Mouse (Mus musculus): Measurements from ENCODE around the gene Marc1. TPM values are rescaled to one million over a fixed set of nuclear protein-coding genes. Genes with fewer than 3 reads are reported as not detected.

Marc1 gene
- polyA plus RNA-seq, 1 experiment from 2014 or later = 0.31 TPM

DNA sequence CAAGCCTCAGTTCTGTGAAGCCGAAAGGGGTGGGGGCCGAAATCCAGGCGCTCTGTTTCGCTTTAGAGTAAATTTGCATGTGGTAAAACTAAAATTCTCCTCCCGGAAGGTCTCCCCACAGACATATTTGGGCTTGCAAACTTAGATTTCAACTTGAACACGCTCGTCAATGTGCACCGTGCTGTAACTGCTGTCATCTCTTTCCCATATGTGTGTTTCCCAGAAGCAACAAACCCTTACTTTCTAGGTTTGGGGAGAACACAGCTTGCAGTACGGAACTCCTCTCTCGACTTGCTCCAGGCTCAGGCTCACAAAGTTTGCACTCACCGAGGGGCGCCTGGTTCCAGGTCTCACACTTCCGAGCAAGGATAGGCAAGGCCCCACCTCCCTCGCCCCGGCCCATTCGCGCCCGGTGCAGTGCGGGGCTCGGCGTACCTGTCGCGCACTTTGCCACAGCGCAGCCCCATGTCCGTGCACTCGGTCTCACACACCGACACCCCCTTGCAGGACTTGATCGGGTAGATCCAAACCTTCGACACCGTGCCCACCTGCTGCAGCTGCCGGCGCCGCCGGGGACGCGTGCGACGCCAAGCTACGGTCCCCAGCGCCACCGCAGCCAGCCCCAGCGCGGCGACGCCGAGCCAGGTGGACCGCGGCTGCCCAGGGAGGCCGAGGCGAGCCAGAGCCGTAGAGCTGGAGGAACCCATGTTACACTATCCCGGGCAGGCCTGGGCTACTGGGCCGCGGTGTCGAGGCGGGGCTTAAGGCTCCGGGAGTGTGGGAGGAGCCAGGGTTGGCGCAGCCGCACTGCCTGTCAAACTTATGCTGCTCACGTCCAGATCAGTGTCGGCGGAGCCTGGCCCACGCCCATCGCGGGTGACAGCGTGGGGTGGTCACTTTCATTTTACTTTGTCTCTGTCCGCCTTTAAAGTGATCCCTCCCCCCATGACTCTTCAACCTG lies 34.3 kb upstream of the Marc1 start:
- Histone ChIP-seq H3K9me3 (no peaks in the 10 kb centered on the region), H3K4me2 (peak overlapping the region; percentile 73), H3K27ac (replicated peaks) (peak overlapping the region; percentile 73), H3K36me3 (peaks cover under 1% of the 10 kb centered on the region; the same call in 1 of the 2 replicates), H3K4me1 (replicated peaks) (peaks cover 28% of the 10 kb centered on the region), H3K27me3 (0 out of 2 replicates have a peak, but pooled peaks cover 2% of the 10 kb centered on the region), H3K4me3 (peak overlapping the region; percentile 78), H3K9ac (peak overlapping the region; percentile 76)
- under 1% methylated on average over 67 of the region's 67 CpGs for WGBS
- peak; percentile 97 for ATAC-seq (ENCODE audit: low FRiP score, low read depth)

DNA sequence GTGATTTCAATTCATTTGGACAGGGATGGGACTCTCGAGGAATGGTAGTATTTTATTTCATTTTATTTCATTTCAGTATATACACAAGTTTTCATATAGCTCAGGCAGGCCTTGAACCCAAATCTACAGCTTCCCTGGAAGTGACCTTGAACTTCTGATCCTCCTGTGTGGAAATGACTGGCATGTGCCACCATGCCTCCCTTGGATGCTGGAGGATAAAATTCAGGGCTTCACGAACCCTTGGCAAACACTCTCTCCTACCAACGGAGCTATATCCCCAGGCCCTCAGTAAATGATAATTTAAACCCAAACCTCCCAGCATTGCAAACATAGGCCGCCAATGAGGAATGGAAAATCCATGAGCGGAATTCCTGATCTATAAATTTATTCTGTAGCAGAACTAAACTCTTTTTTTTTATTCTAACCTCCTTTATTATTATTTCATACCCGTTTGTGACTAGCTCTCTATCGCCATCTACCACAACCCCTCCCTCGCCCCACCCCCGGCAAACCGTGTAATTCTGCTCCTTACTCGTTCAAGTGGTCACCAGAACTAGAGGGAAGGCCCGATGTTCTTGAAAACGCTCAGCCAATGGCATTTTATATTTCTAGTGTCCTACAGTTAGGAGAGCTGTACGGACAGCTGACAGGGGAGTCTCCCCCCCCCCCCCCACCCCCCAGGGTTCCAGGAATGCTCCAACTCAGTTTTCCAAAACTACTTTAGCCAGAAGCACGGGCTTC lies 33.4 kb upstream of the Marc1 start:
- peak overlapping the region; percentile 73 for H3K4me2 ChIP-seq
- no peaks in the 10 kb centered on the region for H3K9me3 ChIP-seq
- peaks cover 28% of the 10 kb centered on the region for H3K4me1 ChIP-seq (replicated peaks)
- 0 out of 2 replicates have a peak, but pooled peaks cover 2% of the 10 kb centered on the region for H3K27me3 ChIP-seq
- 0 out of 2 replicates have a peak overlapping the region, but pooled peaks have one; percentile 73 for H3K27ac ChIP-seq (replicated peaks)
- H3K4me3 ChIP-seq = peak overlapping the region; percentile 78
- peak overlapping the region; percentile 76; the same call in 1 of the 2 replicates for H3K9ac ChIP-seq
- WGBS = 18% methylated on average over 15 of the region's 15 CpGs
- no peak for ATAC-seq (ENCODE audit: low FRiP score, low read depth)
- peaks cover 4% of the 10 kb centered on the region; the same call in 1 of the 2 replicates for H3K36me3 ChIP-seq

- ATAC-seq (ENCODE audit: low FRiP score, low read depth) = no peak
- Histone ChIP-seq H3K4me3 (no peak overlapping the region), H3K4me2 (no peak overlapping the region), H3K36me3 (peaks cover 13% of the 10 kb centered on the region), H3K27ac (replicated peaks) (no peak overlapping the region), H3K27me3 (no peaks in the 10 kb centered on the region), H3K9me3 (no peaks in the 10 kb centered on the region), H3K9ac (no peak overlapping the region), H3K4me1 (replicated peaks) (0 out of 2 replicates have a peak, but pooled peaks cover 4% of the 10 kb centered on the region)
- 93% methylated on average over 4 of the region's 4 CpGs for WGBS
Measured at GRCm38 (mm10) chr1:184837649-184838048, 26.5 kb upstream of the Marc1 start.

DNA sequence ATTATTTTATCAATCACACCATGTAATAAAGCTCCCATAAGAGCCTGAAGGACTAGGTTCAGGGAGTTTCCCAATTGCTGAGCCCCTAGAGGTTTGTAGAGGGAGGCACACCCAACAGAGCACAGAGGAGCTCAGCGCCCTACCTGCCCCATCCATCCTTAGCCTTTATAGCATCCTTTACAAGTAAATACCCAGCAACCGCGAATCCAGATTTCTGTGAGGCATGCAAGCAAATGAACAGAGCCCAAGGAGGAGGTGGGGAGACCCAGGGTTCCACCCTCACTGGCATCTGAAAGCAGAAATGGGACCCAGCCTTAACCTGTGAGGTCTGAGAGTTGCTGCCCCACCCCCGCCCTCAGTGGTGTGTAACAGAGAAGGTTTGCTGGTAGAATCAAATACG lies 25.2 kb upstream of the Marc1 start:
- no peaks in the 10 kb centered on the region for H3K4me1 ChIP-seq (replicated peaks)
- no peak for ATAC-seq (ENCODE audit: low FRiP score, low read depth)
- H3K9me3 ChIP-seq = no peaks in the 10 kb centered on the region
- H3K27me3 ChIP-seq = no peaks in the 10 kb centered on the region
- H3K4me2 ChIP-seq = no peak overlapping the region
- H3K27ac ChIP-seq (replicated peaks) = no peak overlapping the region
- WGBS = 77% methylated on average over 5 of the region's 5 CpGs
- H3K9ac ChIP-seq = no peak overlapping the region
- H3K4me3 ChIP-seq = no peak overlapping the region
- H3K36me3 ChIP-seq = peaks cover 25% of the 10 kb centered on the region

GRCm38 (mm10) chr1:184833499-184833898 lies 22.4 kb upstream of the Marc1 start:
- Histone ChIP-seq H3K4me3 (no peak overlapping the region), H3K4me1 (replicated peaks) (no peaks in the 10 kb centered on the region), H3K9ac (no peak overlapping the region), H3K9me3 (no peaks in the 10 kb centered on the region), H3K27me3 (no peaks in the 10 kb centered on the region), H3K36me3 (peaks cover 34% of the 10 kb centered on the region), H3K27ac (replicated peaks) (no peak overlapping the region), H3K4me2 (no peak overlapping the region)
- ATAC-seq (ENCODE audit: low FRiP score, low read depth) = no peak
- WGBS = 96% methylated on average over 7 of the region's 7 CpGs

DNA sequence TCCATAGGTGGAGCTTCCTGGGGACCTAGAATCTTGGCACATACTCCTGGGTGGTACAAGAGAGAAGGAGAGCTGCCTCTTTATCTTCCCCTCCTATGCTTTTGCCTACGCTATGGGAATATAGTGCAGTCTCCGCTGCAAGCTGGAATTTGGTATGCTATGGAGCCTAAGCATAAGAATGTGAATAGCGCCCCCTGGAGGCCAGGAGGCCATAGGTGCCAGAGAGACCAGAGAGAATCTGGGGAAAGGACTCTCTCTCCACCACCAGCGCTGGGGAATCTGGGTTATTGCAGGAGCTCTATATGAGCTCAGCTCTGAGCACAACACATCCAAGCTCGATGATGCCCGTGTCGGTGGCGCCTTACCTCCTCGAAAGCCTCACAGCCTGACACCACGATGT lies 21.1 kb upstream of the Marc1 start:
- Histone ChIP-seq H3K4me1 (replicated peaks) (peaks cover 5% of the 10 kb centered on the region), H3K9ac (no peak overlapping the region), H3K36me3 (peaks cover 34% of the 10 kb centered on the region), H3K4me2 (no peak overlapping the region), H3K27ac (replicated peaks) (no peak overlapping the region), H3K4me3 (no peak overlapping the region), H3K27me3 (no peaks in the 10 kb centered on the region), H3K9me3 (no peaks in the 10 kb centered on the region)
- 78% methylated on average over 10 of the region's 10 CpGs for WGBS
- no peak for ATAC-seq (ENCODE audit: low FRiP score, low read depth)

- no peak for ATAC-seq (ENCODE audit: low FRiP score, low read depth)
- H3K36me3 ChIP-seq = peaks cover 34% of the 10 kb centered on the region
- H3K9ac ChIP-seq = no peak overlapping the region
- 91% methylated on average over 8 of the region's 8 CpGs for WGBS
- H3K4me1 ChIP-seq (replicated peaks) = peaks cover 15% of the 10 kb centered on the region
- H3K4me3 ChIP-seq = no peak overlapping the region
- H3K4me2 ChIP-seq = no peak overlapping the region
- no peaks in the 10 kb centered on the region for H3K9me3 ChIP-seq
- no peaks in the 10 kb centered on the region for H3K27me3 ChIP-seq
- H3K27ac ChIP-seq (replicated peaks) = no peak overlapping the region
Measured at GRCm38 (mm10) chr1:184829897-184830296, 18.8 kb upstream of the Marc1 start.

DNA sequence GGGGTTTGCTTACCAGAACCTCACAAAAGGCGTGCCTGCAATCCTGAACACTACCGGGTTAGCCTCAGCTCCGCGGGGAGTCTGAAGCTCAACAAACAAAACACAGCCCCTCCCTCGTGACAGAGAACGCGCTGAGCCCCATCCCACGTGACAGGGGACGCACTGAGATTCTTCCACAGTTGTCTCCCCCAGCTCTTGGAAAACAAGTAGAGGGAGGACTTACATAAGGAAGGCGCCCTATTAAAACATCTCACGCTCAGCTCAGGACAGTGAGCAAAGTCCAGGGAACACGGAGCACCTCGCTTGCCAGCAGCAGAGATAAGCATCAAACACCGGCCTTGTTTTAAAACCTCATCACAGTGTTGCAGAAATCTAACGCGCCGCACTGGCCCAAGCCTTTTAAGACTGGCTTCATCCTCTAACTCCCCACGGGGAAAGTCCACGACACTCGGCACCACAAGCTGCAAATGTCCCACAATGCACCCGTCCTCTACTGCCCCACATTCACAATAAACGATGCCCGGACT lies 16.1 kb upstream of the Marc1 start:
- Histone ChIP-seq H3K27me3 (no peaks in the 10 kb centered on the region), H3K36me3 (peaks cover 21% of the 10 kb centered on the region), H3K9ac (no peak overlapping the region), H3K4me2 (peak overlapping the region; percentile 46), H3K4me3 (peak overlapping the region; percentile 20), H3K4me1 (replicated peaks) (peaks cover 22% of the 10 kb centered on the region), H3K27ac (replicated peaks) (no peak overlapping the region), H3K9me3 (no peaks in the 10 kb centered on the region)
- WGBS = 26% methylated on average over 23 of the region's 23 CpGs
- no peak for ATAC-seq (ENCODE audit: low FRiP score, low read depth)

- Histone ChIP-seq H3K27ac (replicated peaks) (no peak overlapping the region), H3K27me3 (no peaks in the 10 kb centered on the region), H3K4me3 (no peak overlapping the region), H3K4me1 (replicated peaks) (peaks cover 22% of the 10 kb centered on the region), H3K9ac (no peak overlapping the region), H3K36me3 (peaks cover under 1% of the 10 kb centered on the region; the same call in 1 of the 2 replicates), H3K4me2 (peak overlapping the region; percentile 39), H3K9me3 (no peaks in the 10 kb centered on the region)
- 21% methylated on average over 11 of the region's 11 CpGs for WGBS
- ATAC-seq (ENCODE audit: low FRiP score, low read depth) = peak; percentile 15; the same call in 1 of the 2 replicates
Measured at GRCm38 (mm10) chr1:184825093-184825492, 14.0 kb upstream of the Marc1 start.

GRCm38 (mm10) chr1:184824439-184824851 lies 13.3 kb upstream of the Marc1 start:
- no peak overlapping the region for H3K9ac ChIP-seq
- H3K27ac ChIP-seq (replicated peaks) = no peak overlapping the region
- peak overlapping the region; percentile 39 for H3K4me2 ChIP-seq
- no peaks in the 10 kb centered on the region for H3K27me3 ChIP-seq
- no peak overlapping the region for H3K4me3 ChIP-seq
- H3K4me1 ChIP-seq (replicated peaks) = peaks cover 22% of the 10 kb centered on the region
- H3K9me3 ChIP-seq = no peaks in the 10 kb centered on the region
- 4% methylated on average over 12 of the region's 12 CpGs for WGBS
- H3K36me3 ChIP-seq = 0 out of 2 replicates have a peak, but pooled peaks cover 4% of the 10 kb centered on the region
- ATAC-seq (ENCODE audit: low FRiP score, low read depth) = peak; percentile 77

DNA sequence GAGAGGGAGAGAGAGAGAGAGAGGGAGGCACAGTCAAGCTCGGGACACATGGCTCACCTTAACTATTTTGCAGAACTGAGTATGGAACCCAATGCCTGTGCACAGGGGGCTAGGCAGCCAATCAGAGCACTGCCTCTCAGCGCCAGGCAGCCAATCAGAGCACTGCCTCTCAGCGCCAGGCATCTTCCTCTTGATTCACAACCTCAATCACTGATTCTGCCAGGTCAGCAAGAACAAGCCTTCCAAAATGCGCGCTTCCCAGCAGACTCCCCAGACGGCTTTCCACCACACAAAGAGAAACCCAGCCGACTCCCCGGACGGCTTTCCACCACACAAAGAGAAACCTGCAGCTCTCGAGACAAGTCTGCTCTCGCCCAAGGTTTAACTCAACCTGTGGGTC lies 11.6 kb upstream of the Marc1 start:
- Histone ChIP-seq H3K9ac (no peak overlapping the region), H3K27ac (replicated peaks) (no peak overlapping the region), H3K4me3 (0 out of 2 replicates have a peak overlapping the region, but pooled peaks have one; percentile 11), H3K9me3 (no peaks in the 10 kb centered on the region), H3K4me2 (peak overlapping the region; percentile 46), H3K36me3 (peaks cover 17% of the 10 kb centered on the region; the same call in 1 of the 2 replicates), H3K27me3 (no peaks in the 10 kb centered on the region), H3K4me1 (replicated peaks) (peaks cover 22% of the 10 kb centered on the region)
- 14% methylated on average over 11 of the region's 11 CpGs for WGBS
- ATAC-seq (ENCODE audit: low FRiP score, low read depth) = no peak

Data from hindbrain, embryonic 15.5 days (tissue).